Mouse (Mus musculus) lung, postnatal 0 days (tissue): ENCODE measurements around the gene Krr1.

Experiments
- CTCF ChIP-seq: IDR thresholded peaks from 2 replicates; pipeline ENCODE4 v1.5.1; 2016; ENCODE audit warnings: antibody characterized with exemption, mild to moderate bottlenecking
- EP300 ChIP-seq: IDR thresholded peaks from 2 replicates; pipeline ENCODE4 v1.6.1; 2016; ENCODE audit warnings: antibody characterized with exemption, mild to moderate bottlenecking, control low read depth

- no peak for TF ChIP-seq CTCF
- no peak for TF ChIP-seq EP300
Measured at GRCm38 (mm10) chr10:112002544-112003215, 30.2 kb downstream of the Krr1 start, which contains the start of gene Glipr1.
